Mouse (Mus musculus) forebrain, postnatal 0 days (tissue): ENCODE data around the gene Ankrd44. TPM values are rescaled to one million over a fixed set of nuclear protein-coding genes. Genes with fewer than 3 reads are reported as not detected.

Source experiments
- ATAC-seq: fragments of 200-750 bp; cut with Nextera tagmentation; 2 replicates; pipeline ENCODE4 v1.8.0; 2017; ENCODE audit warnings: mild to moderate bottlenecking, moderate library complexity
- DNase-seq: peaks from one replicate; pipeline ENCODE4 v3.0.0-alpha.2; 2015
- H3K27ac ChIP-seq: fragments of 300-500 bp; sonication (generic); 2 replicates; pipeline ENCODE4 v1.5.1; 2014; ENCODE audit warnings: low read depth, mild to moderate bottlenecking, antibody characterized with exemption, low read length, moderate library complexity, mixed read lengths
- H3K27me3 ChIP-seq: fragments of 300-500 bp; sonication (generic); 2 replicates; pipeline ENCODE4 v1.6.1; 2014; ENCODE audit warnings: mild to moderate bottlenecking, low read length, mixed read lengths; ENCODE audit not compliant: insufficient read depth
- H3K36me3 ChIP-seq: fragments of 300-500 bp; sonication (generic); 2 replicates; pipeline ENCODE4 v1.6.1; 2014; ENCODE audit warnings: mild to moderate bottlenecking, moderate library complexity; ENCODE audit not compliant: insufficient read depth
- H3K4me1 ChIP-seq: fragments of 300-500 bp; sonication (generic); 2 replicates; pipeline ENCODE4 v1.6.1; 2014; ENCODE audit warnings: antibody characterized with exemption; ENCODE audit not compliant: insufficient read depth
- H3K4me2 ChIP-seq: fragments of 300-500 bp; sonication (generic); 2 replicates; pipeline ENCODE4 v1.6.1; 2014; ENCODE audit warnings: low read depth, mild to moderate bottlenecking, moderate library complexity
- H3K4me3 ChIP-seq: fragments of 300-500 bp; sonication (generic); 2 replicates; pipeline ENCODE4 v1.5.1; 2014; ENCODE audit warnings: low read depth, low read length, mixed read lengths
- H3K9ac ChIP-seq: fragments of 300-500 bp; sonication (generic); 2 replicates; pipeline ENCODE4 v1.6.1; 2014; ENCODE audit warnings: mild to moderate bottlenecking
- H3K9me3 ChIP-seq: fragments of 300-500 bp; sonication (generic); 2 replicates; pipeline ENCODE4 v1.6.1; 2016; ENCODE audit warnings: low read length
- CTCF ChIP-seq: sonication (generic); IDR thresholded peaks from 2 replicates; pipeline ENCODE4 v1.5.1; 2016; ENCODE audit warnings: antibody characterized with exemption, control low read depth, low read depth
- WGBS: fragments of 180-500 bp; shearing (Covaris S2); extraction: QIAGEN DNeasy Blood & Tissue Kit; methylation state at CpG from one replicate; pipeline ENCODE4 v1.1.7; 2014; 5-methylcytosine and 5-hydroxymethylcytosine counted together
- polyA plus RNA-seq: library from polyadenylated mRNA; unstranded; fragments of >200 nt; fragmentation: Nextera tagmentation; extraction: Ambion mirVana; gene quantifications from 2 replicates; pipeline ENCODE4 v1.2.1, GENCODE M21; 2015
- total RNA-seq: library from RNA; depleted of rRNA; stranded (reverse); fragments of >200 nt; gene quantifications from 2 replicates; pipeline ENCODE4 v1.2.3, GENCODE M21; 2014

Ankrd44 gene
- total and polyA plus RNA-seq, 2 experiments from 2014 or later: 12.8 to 88.1 TPM

DNA sequence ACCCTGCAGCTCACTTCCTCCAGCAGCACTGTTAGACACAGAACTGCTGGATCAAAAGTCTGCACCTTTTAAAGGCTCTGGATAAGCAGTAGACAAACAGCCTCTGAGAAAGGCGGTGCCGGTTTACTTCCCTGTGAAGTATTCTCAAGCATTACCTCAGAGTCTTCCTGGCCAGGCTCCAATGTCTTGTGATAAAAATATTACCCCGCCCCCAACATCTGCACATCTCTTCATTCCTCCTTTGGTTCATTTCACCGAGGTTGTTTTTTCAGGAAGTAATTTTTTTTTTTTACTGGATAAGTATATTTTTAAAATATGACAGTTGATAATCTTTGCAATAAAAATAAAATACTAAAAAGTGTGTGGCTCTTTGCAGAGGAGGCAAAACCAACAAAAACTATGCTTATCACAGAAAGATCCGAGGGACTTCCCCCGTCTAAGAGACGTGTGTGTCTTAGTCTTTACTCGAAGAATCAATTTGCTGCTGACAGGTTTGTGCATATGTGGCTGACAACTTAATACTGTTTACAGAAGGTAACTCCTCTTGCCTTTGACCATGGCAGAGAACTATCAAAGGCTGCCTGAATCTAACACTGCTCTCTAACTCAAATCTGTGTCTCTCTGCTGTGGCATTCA, 178.3 kb downstream of the Ankrd44 start:
- TF ChIP-seq CTCF: no peak
- Histone ChIP-seq H3K27me3 (no peaks in the 10 kb centered on the region), H3K4me2 (no peak overlapping the region), H3K27ac (no peak overlapping the region), H3K9ac (no peak overlapping the region), H3K4me1 (no peaks in the 10 kb centered on the region; the same call in 1 of the 2 replicates), H3K4me3 (no peak overlapping the region), H3K36me3 (no peaks in the 10 kb centered on the region), H3K9me3 (no peaks in the 10 kb centered on the region)
- 72% methylated on average over 8 of the region's 8 CpGs for WGBS
- no peak for DNase-seq
- no peak for ATAC-seq

DNA sequence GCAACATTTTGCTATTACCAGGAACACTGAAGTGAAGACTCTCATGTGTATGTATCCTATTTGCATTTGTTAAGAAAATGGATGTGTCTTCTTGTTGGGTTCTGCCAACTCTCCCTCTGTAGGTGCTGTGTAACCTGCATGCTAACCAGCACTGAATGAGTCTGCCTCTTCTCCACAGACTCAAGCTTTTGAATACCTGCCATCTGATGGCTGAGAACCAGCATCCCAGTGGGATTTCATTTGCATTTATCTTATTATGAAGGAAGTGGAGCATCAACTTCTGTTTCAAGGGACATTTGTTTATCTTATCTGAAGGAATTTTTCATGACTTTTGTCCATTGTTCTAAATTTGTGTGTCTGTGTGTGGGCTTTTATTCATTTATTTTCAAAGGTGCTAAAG, 180.5 kb downstream of the Ankrd44 start:
- Histone ChIP-seq H3K4me3 (no peak overlapping the region), H3K4me2 (no peak overlapping the region), H3K9me3 (no peaks in the 10 kb centered on the region), H3K27me3 (no peaks in the 10 kb centered on the region), H3K36me3 (no peaks in the 10 kb centered on the region), H3K27ac (no peak overlapping the region), H3K4me1 (no peaks in the 10 kb centered on the region; the same call in 1 of the 2 replicates), H3K9ac (no peak overlapping the region)
- no peak for ATAC-seq
- no peak for DNase-seq
- no peak for TF ChIP-seq CTCF

DNA sequence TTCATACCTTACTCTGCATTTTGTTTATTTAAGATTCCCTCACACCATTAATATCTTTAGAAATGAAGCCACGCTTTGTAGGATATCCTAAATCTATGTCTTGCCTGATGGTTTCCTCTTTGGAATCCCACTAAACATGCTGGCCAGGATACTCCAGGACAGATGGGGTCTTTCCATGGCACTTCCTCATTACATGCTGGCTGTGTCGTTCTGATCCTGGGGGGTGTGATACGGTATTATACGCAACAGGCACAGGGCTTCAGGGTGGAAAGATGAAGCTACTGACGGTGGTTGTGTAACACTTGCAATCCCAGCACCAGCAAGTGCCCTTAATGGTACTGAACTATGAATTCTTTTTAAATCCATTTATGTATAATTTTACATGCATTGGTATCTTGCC, 182.0 kb downstream of the Ankrd44 start:
- no peak overlapping the region for H3K27ac ChIP-seq
- H3K36me3 ChIP-seq: no peaks in the 10 kb centered on the region
- WGBS: 60% methylated on average over 5 of the region's 5 CpGs
- no peaks in the 10 kb centered on the region for H3K9me3 ChIP-seq
- DNase-seq: no peak
- H3K4me3 ChIP-seq: no peak overlapping the region
- no peak for ATAC-seq
- no peak overlapping the region for H3K9ac ChIP-seq
- TF ChIP-seq CTCF: no peak
- no peak overlapping the region for H3K4me2 ChIP-seq
- H3K27me3 ChIP-seq: no peaks in the 10 kb centered on the region
- H3K4me1 ChIP-seq: no peaks in the 10 kb centered on the region; the same call in 1 of the 2 replicates

DNA sequence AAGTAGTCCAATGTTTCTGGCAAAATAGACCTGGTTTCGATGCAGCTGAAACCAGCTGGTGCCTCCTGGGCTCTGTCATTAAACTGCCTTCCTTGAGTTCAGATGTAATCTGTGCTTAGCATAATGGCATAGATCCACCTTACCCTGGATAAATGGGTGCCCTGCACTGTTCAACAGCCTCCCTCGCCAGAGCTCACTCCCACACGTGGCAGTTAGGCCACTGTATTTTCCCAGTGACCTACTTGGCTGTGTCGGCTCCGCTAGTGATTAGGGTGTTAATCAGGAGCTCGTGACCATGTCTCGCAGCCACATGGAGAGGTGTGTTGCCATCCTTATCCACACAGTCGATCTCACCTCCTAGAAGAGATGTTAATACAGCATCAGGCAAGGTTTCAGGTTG, 183.1 kb downstream of the Ankrd44 start:
- DNase-seq (no peak), ATAC-seq (peak; percentile 48; the same call in 1 of the 2 replicates)
- no peaks in the 10 kb centered on the region for H3K36me3 ChIP-seq
- no peaks in the 10 kb centered on the region for H3K27me3 ChIP-seq
- no peak overlapping the region for H3K9ac ChIP-seq
- H3K4me1 ChIP-seq: no peaks in the 10 kb centered on the region; the same call in 1 of the 2 replicates
- H3K27ac ChIP-seq: no peak overlapping the region
- H3K9me3 ChIP-seq: no peaks in the 10 kb centered on the region
- H3K4me2 ChIP-seq: no peak overlapping the region
- no peak for TF ChIP-seq CTCF
- no peak overlapping the region for H3K4me3 ChIP-seq
- 66% methylated on average over 8 of the region's 8 CpGs for WGBS

DNA sequence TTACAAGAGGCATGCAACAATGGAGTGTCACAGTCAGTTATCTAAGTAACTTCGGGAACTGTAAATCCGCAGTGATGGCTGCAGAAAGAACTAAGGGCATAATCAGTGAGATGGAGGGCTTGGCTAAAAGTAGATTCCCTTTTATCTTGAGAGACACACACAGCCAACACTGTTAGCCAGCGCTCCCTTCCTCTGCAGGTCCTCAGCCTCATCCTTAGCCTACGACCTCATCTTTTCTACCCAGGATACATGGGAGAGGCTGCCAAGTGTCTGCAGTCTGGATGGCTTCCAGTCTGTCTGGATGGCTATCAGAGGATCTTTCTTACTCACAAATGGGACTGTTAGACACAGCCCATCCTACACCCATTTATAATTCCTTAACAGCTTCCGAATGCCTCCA, 185.3 kb downstream of the Ankrd44 start:
- no peak overlapping the region for H3K4me3 ChIP-seq
- H3K27ac ChIP-seq: no peak overlapping the region
- no peak overlapping the region for H3K9ac ChIP-seq
- H3K4me1 ChIP-seq: no peaks in the 10 kb centered on the region; the same call in 1 of the 2 replicates
- H3K4me2 ChIP-seq: no peak overlapping the region
- H3K36me3 ChIP-seq: no peaks in the 10 kb centered on the region
- TF ChIP-seq CTCF: no peak
- H3K27me3 ChIP-seq: no peaks in the 10 kb centered on the region
- 65% methylated on average over 5 of the region's 5 CpGs for WGBS
- no peaks in the 10 kb centered on the region for H3K9me3 ChIP-seq
- ATAC-seq: no peak
- DNase-seq: no peak

DNA sequence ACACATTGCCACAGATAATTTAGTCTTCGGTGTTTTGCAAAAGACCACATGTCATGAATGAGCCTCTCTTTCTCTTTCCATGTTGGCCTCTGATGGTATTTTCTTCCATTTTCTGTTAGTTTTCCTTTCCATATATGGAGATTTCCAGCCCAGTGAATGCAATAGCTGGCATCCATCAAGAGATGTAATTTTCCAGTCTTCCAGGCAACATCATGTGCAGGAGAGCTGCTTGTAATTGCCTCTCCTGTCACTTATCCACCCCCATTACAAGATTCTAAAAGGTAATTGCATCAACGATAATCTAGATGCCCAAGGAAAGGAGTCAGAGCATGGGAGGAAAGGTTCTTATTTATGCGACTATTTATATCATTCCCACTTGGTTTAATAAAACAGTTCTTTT, 188.7 kb downstream of the Ankrd44 start:
- H3K36me3 ChIP-seq: no peaks in the 10 kb centered on the region
- no peak overlapping the region for H3K27ac ChIP-seq
- H3K4me1 ChIP-seq: peaks cover 10% of the 10 kb centered on the region
- 68% methylated on average over 3 of the region's 3 CpGs for WGBS
- peak; percentile 34; the same call in 1 of the 2 replicates for ATAC-seq
- no peak overlapping the region for H3K4me3 ChIP-seq
- no peak overlapping the region for H3K4me2 ChIP-seq
- H3K27me3 ChIP-seq: no peaks in the 10 kb centered on the region
- H3K9ac ChIP-seq: no peak overlapping the region
- no peaks in the 10 kb centered on the region for H3K9me3 ChIP-seq
- no peak for DNase-seq
- no peak for TF ChIP-seq CTCF

DNA sequence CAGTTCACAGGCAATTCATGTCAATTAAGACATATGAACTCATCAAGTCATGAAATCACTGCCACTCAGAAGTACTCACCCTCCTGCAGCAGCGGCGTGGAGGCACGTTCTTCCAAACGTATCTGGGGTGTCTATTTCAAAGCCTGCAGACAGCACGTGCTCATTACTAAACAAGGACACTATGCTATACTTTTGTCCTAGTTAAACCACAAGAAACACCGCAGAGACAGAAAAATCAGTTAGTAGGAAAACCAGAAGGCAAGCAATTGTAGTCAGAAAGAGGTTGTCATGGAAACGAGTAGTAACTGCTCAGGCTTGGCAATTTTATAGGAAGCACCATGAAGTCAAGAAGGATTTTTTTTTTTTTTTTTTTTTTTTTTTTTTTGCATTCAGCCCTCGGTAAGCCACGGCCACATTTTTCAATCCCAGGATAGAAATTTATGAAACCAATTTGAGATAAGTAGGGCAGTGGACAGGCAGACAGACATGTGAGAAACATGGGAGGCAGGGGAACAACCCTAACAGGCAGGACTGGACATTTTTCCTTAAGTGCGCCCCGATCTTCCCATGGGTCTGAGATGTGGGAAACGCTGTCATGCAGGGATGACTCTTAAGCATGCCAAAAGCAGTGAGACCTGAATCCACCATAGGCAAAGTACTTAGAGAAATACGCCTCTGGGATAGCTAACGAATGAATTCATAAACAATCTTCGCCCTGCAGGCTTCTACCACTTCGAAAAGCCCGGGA, 191.1 kb downstream of the Ankrd44 start:
- no peaks in the 10 kb centered on the region for H3K9me3 ChIP-seq
- ATAC-seq (peak; percentile 75), DNase-seq (peak; percentile 64)
- 48% methylated on average over 17 of the region's 17 CpGs for WGBS
- H3K4me1 ChIP-seq: peaks cover 10% of the 10 kb centered on the region
- 0 out of 2 replicates have a peak, but pooled peaks cover 3% of the 10 kb centered on the region for H3K36me3 ChIP-seq
- H3K27ac ChIP-seq: peak overlapping the region; percentile 70
- H3K4me2 ChIP-seq: 0 out of 2 replicates have a peak overlapping the region, but pooled peaks have one; percentile 17
- H3K9ac ChIP-seq: no peak overlapping the region
- H3K27me3 ChIP-seq: no peaks in the 10 kb centered on the region
- TF ChIP-seq CTCF: no peak
- H3K4me3 ChIP-seq: no peak overlapping the region
